Mouse (Mus musculus): ENCODE results near the gene Tgfb1.
"Not testable (repeated sequence)": the region's sequence is repeated elsewhere in the genome, so short reads cannot be mapped to it uniquely, and the experiment has no call there.

The Tgfb1 gene

DNA sequence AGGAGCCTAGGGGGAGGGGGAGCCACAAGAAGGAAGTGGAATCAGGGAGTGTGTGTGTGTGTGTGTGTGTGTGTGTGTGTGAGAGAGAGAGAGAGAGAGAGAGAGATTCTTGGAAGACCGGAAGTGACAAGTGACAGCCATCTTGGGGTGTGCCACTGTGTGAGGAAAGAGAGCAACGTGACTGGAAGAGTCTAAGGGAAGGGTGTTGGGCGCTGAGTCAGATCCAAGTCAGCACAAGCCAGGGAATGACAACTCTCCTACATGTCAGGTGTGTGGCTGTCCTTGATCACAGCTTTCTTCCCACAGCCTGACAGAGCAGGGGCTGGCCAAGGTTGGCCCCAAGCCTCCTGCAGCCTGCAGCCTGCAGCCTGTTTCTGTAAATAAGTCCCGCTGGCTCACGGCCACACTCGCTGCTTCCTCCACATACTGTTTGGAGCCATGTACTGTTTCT is 19.0 kb downstream of the Tgfb1 start:
- no peak for DNase-seq (ENCODE audit: low spot score in 2 of 2)

DNA sequence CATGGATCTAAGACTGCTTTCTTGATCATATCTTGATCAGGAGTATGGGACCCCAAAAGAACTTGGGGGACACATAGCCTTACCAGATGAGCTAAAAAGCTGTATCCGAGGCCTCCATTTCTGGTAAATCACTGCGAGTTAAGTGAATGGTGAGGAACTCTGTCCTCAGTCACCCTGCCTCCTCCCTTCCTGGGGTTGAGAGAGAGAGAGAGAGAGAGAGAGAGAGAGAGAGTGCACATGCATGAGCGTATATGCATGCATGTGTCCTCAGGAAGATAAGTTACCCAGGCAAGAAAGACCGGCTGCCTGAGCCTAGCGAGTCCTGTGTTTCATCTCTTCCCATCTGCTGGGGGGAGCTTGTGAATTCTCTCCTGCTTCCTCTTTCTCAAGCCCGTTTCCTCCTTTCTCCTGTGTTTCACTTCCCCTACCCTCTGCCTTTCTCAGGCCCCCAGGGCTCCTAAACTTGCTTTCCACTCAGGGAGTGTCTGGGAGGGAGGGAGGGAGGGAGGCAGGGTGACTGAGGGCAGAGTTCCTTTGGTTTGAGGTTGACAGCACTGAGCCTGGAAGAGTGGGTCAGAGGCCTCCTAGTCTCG is 19.9 kb downstream of the Tgfb1 start:
- no peak for DNase-seq (ENCODE audit: low spot score in 2 of 2)

DNA sequence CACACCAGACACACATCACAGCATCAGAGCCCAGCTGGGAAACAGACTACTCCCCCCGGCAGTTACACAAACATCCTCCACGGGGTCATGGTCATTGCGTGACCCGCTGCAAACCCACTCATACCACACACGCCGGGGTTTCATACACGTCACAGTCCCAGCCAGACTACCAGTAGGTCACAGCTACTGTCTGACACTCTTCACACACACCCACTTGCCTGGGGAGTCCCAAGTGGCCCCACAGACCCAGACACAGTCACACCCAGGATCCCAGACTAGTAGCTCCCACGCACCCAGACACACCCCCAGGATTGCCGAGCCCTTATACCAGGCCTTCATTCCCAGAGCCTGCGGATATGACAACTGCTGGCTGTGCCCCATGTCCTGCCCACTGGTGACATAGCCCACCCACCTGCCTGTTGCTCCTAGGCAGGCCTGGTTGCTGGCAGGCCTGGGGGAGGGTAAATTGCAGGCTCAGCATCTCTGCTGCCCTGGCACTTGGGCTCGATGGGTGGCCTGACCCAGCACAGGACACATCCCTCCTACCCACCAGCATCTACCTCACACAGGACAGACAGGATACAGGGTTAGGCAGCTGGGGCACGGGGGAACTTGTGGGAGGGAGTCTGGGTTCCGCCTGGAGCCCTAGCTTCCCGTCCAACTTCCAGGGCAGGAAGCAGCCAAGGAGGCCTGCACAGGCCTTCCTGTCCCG is 20.9 kb downstream of the Tgfb1 start:
- no peak for DNase-seq (ENCODE audit: low spot score in 2 of 2)

DNA sequence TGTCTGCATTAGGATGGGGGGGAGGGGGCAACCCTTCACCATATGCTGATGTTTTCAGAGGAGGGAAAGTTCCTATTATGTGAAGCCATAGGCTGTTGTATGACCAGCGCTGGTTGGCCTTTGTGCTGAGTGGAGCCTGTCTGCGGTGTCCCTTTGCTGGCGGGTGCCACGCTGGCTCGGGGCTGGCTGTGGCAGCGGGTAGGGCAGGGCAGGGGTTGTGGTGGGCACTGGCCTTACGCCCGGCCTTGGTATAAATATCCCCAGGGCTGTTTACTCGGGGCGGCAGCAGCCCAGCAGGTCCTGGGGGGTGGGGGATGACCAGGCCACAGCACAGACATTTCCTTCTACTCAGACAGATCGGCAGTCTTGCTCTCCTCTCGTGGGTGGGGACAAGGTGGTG is 23.2 kb downstream of the Tgfb1 start:
- no peak for DNase-seq (ENCODE audit: low spot score in 2 of 2)

DNA sequence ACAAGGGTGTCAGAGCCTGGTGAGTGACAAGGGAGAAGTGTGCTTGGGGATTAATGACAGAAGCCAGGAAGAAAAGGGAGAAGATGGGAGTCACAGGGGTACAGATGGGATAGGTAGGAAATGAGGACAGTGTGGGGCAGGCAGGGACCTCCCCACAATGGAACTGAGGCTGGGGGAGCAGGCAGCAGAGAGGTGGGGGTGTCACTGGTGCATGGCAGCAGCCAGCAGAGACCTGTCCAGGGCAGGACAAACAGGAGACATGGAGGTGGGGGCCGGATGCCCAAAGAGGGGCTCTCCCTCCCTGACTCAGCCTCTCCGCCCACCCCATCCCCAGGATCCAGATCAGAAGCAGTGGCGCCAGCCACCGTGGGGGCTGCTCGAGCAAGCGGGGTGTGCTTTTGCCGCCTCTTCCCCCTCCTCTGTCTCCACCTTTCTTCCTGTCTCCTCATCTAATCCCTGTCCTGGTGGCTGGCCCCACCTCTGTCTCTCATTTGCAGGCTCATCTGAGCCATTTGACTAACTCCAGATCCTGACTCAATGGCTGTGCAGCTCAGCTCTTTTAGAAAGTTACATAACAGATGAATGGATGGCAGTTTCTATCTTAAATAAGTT is 23.8 kb downstream of the Tgfb1 start:
- peak in 1 of 2 experiments; percentile 67 for DNase-seq (ENCODE audit: low spot score in 2 of 2)

DNA sequence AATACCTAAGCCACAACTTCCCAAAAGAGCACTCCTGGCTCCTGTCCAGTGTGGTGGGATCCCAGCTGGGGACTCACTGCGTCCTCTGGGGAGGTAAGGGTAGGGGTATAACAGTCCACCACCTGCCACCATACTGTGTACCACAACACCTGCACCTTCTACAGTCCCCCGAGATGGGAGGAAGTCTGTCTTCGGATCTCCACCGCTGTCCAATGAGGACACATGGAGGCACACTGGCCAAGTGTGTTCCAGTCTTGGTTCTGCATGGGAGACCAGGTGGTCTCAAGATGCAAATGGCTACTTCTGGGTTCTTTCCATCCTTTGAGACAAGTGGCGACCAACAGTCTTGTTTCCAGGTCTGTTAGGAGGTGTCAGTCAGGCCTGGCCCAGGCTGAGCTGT is 24.4 kb downstream of the Tgfb1 start:
- DNase-seq (ENCODE audit: low spot score in 2 of 2), result no peak

DNA sequence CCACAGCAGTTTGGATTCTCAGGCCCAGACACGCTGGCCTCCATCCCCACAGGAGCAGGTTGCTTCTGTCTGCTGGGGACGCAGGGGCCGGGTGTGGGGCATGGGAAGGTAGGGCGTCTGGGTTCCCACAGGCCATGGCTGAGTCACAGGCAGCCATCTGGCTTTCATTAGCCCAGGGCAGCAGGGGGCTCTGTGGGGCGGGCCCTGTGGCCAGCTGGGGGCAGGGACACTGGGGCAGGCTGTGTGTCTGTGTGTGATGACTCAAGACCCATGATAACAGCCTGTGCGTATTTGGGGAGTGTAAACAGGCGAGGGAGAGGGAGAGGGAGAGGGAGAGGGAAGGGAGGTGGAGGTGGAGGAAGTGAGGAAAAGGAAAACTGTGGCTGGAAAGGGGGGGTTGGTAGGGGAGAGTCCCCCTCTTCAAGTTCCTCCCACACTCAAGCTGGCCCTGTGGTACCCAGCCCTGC is 25.0 kb downstream of the Tgfb1 start:
- no peak for DNase-seq (ENCODE audit: low spot score in 2 of 2)

DNA sequence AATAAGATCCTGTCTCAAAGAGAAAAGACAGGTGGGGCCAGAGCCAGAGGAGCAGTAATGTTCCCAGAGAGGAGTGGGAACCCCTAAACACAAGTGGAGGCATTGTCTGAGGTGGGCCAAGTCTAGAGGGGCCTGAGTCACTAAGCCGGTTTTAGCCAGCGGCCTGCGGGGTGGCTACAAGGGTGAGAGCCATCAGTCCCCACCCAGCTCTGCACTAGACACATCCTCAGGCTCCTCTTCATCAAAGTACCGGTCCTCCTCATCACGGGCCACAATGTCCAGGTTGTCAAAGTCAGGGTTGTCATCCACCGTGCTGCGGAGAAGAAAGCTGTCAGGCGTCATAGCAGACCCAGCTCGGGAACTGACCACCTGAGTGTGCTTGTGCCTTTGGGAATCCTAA is 26.0 kb downstream of the Tgfb1 start:
- DNase-seq (ENCODE audit: low spot score in 2 of 2), result no peak

DNA sequence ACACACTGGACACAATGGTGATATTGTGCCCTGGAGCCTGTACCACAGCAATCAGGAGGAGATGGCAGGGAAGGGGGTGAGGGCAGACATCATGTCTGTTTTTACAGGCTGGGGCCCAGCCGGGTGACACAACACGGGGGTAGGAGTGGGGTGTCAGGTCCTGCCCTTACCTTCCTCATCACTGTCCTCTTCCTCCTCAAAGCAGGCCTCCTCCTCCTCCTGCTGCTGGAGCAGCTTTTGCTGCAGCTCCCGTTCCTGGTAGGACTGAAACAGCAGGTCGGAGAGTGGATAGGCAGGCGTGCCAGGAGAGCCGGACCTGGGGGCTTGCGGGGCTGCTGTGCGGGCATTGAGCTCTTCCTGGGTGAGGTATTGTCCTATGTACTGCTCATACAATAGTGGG is 27.8 kb downstream of the Tgfb1 start:
- DNase-seq (ENCODE audit: low spot score in 2 of 2), result no peak

DNA sequence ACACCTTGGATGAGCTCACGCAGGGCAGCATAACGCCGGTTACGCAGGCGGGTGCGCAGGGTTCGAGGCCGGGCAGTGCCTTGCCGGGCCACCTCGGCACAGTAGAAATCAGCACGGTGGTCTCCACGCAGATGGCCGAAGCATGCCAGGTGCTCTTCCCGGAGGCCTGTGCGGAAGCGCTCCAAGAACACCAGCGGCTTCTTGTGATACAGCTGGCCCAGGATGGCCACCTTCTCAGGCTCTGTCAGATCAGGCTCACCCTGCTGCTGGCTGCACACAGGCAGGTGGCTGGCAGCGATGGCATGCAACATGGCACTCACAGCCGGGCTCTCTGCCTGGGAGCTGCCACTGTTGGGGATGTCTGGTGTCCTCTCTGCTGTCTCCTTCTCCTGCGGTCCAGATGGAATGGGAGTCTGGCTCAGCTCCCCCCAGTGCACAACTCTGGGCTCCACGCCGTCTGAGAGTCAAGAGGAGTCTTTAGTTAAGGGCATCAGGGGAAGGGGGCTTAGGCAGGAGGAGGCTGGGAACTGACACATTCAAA is 29.0 kb downstream of the Tgfb1 start:
- no peak for DNase-seq (ENCODE audit: low spot score in 2 of 2)

DNA sequence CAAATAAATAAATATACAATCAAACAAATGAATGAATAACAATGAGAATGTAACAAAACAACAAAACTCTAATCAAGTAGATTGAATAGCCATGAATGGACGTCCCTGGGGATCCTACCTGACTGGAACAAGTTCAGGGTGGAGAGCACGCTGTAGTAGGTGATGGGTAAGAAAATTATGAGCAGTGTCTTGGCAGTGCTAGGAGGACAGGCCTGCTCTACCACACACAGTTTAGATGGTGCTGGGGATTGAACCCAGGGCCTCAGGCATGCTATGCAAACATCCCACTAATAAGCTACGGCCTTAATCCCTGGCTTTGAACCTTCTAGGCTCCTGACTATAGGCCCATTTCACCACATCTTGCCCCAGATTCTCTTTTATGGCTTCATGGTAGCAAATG is 30.7 kb downstream of the Tgfb1 start:
- no peak for DNase-seq (ENCODE audit: low spot score in 2 of 2)

DNA sequence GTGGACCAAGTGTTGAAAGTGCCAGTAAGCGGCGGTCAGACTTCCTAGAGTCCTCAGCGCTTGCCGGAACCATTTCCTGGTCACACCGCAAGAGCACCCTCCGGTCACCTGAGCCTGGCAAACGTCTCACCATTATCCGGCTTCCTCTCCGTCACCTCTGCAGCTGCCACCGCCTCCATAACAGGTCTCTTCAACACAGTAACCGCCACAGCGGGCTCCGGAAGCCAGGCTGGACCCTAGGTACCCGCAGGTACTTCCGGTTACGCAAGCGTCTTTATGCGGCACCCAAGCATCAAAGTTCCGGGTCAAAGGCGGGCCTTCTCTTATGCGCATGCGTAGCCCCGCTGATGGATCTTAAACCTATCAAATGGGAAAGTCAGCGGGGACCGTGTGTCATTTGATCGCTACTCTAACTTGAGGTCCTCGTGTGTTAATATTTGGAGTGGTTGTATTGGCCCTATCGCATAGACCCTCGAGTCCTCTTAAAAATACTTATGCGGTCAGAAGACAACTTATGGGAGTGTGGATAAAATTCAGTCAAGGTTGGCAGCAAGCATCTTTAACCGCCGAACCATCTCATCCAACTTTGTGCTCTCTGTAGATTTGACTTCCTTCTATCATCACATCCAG is 32.1 kb downstream of the Tgfb1 start, which contains the start of gene Ccdc97:
Ccdc97 (minus strand) TSS at position 301 of the 630 bp plus-strand sequence.
- peak; percentile 92 to 95 for DNase-seq (ENCODE audit: low spot score in 2 of 2)

DNA sequence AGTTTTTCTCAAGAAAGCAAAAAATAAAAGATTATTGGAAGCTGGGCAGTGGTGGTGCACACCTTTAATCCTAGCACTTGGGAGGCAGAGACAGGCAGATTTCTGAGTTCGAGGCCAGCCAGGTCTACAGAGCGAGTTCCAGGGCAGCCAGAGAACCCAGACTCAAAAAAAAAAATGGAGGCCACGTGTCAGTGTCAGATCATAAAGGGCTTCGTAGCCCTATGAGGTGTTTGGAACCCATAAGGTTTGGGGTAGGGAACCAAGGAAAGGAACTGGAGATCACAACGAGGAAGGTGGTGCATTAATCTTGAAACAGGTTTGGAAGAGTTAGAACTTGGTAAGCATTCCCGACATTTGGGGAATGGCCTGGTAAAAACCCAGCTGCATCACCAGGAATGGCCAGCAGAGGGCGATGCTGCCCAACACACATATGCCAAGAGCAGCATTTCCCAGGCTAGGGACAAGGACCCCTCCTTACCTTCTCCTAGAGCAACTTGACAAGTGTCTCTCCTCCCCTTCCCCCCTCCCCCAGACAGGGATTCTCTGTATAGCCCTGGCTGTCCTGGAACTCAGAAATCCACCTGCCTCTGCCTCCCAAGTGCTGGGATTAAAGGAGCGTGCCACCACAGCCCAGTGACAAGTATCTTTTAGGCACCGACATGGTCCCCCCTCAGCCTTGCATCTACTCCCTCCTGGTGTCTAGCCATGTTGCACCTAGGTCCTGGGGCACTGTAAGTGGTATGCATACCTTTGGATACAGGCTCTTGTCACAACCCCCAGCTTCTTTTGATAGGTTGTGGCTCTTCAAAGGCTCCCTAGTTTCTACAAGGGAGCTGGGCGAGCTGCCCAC is 33.2 kb downstream of the Tgfb1 start:
- peak; percentile 59 to 62 for DNase-seq (ENCODE audit: low spot score in 2 of 2)

DNA sequence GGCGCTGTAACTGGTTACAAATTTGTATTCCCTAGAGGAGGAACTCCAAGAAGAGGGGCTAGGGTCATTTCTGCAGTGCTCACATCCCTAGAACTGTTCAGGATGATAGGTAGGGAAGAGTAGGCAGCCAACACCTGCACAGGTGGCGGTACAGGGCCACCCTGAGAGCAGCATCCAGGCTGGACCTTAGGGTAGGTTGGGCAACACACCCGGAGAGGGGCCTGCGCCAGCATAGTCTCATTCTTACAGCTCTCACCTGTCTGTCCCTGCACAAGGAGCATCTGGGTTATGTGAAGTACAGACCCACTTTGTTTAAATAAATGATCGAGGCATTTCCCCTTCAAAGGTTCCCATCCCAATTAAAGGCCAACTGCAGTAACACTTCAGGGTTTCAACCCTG is 34.0 kb downstream of the Tgfb1 start:
- DNase-seq (ENCODE audit: low spot score in 2 of 2), result no peak

DNA sequence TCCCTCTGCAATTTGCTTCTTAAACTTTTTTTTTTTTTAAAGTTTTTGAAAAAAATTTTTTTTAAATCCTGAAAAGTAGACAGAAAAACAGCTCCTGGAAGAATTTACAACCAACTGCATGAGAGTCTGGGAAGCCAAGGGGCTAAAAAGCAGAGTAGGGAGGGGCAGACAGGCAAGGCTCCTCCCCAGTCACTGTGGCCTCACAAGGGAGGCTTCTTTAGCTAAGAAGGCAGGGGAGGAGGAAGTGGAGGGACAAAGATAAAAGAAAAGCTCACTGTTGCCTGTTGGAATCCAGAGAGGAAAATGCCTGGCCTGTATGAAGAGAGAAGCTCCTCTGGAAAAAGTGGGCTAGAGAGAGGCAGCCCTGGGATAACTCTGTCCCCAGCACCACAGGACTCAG is 35.0 kb downstream of the Tgfb1 start:
- not testable (repeated sequence) for DNase-seq (ENCODE audit: low spot score in 2 of 2)

DNA sequence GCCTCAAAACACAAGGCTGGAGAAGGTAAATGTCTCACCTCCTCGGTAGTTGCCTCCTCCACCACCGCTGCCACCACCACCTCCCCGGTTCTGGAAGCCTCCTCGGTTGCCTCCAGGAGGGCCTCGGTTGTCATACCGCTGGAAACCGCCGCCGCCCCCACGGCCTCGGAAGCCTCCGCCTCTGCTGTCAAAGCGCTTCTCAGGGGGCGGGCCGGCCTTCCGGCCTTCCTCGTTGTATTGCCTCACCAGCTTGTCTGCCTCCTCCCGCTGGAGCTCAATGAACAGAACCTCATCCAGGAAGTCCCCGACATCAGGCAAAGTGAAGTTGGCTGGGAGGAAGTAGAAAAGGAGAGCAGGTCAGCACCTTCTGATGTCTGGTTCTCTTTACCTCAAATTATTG is 39.1 kb downstream of the Tgfb1 start:
- DNase-seq (ENCODE audit: low spot score in 2 of 2), result no peak

DNA sequence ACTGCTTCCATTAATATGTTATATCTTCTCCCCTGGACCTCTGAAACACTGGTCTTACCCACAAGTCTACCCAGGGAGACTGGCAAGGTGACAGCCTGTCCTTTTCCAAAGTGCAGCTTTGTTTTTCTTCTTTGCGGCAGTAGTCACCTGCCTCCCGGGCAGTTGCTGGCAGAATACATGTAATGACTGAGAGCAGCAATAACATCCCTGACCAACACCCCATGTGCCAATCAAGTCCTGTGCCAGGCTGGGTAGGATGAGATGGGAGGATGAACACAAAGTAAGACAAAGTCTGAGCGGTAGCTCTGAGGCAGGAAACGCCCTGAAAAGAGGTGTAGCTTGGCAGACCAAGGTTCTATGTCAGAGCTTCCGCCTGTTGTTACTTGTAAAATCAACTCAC is 41.0 kb downstream of the Tgfb1 start:
- no peak for DNase-seq (ENCODE audit: low spot score in 2 of 2)

DNA sequence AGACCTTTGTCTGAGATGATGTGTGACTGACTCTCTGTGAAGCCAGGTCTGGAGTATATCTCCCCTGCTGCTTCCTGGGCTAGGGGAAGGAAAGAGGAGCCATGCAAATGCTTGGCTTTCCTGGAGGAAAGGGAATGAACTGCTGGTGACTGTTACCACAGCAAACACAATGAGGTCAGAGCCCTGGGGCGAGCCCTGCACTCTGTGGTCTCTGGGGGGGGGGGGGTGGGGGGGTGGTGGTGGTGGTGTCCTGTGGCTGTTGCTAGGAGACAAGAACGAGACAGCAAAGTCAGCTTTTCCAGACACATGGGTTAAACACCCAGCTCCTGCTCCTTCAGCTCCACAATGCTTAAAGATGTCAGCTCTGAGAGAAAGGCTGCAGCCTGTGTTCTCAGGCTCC is 42.6 kb downstream of the Tgfb1 start:
- no peak for DNase-seq (ENCODE audit: low spot score in 2 of 2)

DNA sequence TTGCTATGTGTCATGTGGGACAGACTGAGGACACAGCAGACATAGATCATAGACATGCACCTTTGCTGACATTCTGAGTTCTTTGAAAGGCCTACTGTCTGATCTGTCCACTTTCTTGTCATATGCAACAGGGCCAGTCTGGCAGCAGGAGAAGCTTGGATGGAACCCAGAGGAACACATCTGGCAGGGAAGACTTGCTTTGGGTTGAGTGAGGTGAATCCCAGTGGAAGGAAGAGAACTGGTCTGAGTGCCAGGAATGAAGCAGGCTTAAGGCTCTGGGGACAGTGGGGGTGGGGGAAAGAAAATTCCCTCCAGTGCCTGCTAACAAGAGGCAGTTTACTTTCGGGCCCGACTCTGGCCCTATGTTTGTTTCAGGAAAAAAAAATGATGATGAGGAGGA is 43.1 kb downstream of the Tgfb1 start:
- DNase-seq (ENCODE audit: low spot score in 2 of 2), result no peak

DNA sequence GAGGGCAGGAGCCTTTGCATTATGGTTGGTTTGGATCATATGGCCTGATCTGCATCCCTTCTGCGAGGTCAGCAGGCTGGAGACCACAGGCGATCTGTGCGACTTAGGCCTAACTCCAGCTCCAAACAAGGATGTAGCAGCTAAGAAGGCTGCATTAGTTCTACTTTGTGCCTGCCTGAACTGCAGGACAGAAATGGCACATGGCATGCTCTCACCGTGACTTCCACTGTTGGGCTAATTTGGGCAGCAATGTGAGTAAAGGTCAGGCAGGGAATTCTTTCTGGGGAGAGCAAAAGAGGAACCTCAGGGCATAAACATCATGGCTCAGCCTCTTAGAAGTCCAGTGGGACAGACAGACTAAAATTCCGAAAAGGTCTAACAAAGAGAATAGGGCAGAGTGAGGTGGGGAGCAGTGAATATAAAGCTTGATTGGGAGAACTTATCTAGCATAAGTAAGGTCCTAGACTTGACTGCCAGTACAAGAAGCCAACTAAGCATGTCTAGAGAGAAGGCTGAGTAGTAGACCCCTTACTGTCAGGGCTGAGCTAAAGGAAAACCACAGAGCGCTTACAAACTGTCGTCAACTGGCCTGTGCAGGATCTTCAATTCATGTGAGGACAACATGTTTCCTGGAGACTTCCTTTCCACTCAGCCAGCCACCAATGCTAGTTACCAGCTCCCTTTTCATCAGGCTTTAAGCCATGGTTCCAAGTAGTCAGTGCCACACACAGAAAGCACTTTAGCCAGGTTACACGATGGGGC is 44.7 kb downstream of the Tgfb1 start:
- DNase-seq (ENCODE audit: low spot score in 2 of 2), result no peak

DNA sequence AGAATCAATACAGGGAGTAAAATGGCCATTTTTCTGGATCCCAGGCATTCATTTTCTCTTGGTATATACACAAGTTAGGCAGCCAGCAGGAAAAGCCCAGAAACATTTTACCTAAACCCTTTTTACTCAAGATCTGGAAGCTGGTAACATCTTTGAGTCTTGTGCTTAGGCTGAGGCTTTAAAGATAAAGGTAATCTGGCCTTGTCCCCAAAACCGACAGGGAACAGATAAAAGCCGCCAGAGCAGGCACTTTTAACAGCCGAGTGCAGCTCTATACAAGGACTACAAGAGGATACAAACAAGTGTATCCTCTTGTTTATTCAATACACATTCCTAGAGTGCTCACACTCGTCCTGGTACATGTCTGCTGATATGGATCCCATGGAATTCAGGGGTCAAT is 48.2 kb downstream of the Tgfb1 start:
- no peak for DNase-seq (ENCODE audit: low spot score in 2 of 2)

All from right cerebral cortex, postnatal 36 days (tissue).